Mouse (Mus musculus): ENCODE data around the gene Arl6.

GRCm38 (mm10) chr16:59634598-59634997 lies 4.6 kb downstream of the Arl6 start:
- TF ChIP-seq CTCF (IDR thresholded peaks at IDR 0.05; ENCODE audit: borderline replicate concordance, extremely low read depth, insufficient read depth, insufficient read length) (no peak), POLR2A (IDR thresholded peaks at IDR 0.05; ENCODE audit: borderline replicate concordance, extremely low read depth, insufficient read depth, insufficient read length, poor library complexity, severe bottlenecking) (no peak)

All from brain, embryonic 14.5 days (tissue).